Mouse (Mus musculus) hindbrain, embryonic 13.5 days (tissue): ENCODE measurements around the gene Znhit1. TPM values are rescaled to one million over a fixed set of nuclear protein-coding genes. Genes with fewer than 3 reads are reported as not detected.

Experiments used
- microRNA counts: library from miRNA; unstranded; fragments of <30 nt; microRNA quantifications from one replicate; lab custom pipeline; 2016
- microRNA-seq: library from miRNA; unstranded; fragments of <30 nt; microRNA quantifications from one replicate; pipeline ENCODE4, GENCODE M21; 2016
- polyA plus RNA-seq: library from polyadenylated mRNA; unstranded; fragments of >200 nt; fragmentation: Nextera tagmentation; extraction: Ambion mirVana; gene quantifications from 2 replicates; pipeline ENCODE4 v1.2.1, GENCODE M21; 2015

The Znhit1 gene
- polyA plus RNA-seq, 1 experiment from 2014 or later = 109 TPM

MicroRNAs within 50 kb of the gene (microRNA counts, 519-probe panel; counts per million panel counts)
- microRNA mmu-miR-702 (lab: Ali Mortazavi, UCI) = 51.3 counts per million

Small RNA genes lying within 50 kb of the gene (microRNA-seq; reads per million reads assigned to microRNA genes)
- gene Mir702 = 61.0 reads per million, percentile 43 among the genes with 10 or more reads in this experiment

Other genes with a start within 250 kb of the Znhit1 start
- gene Col26a1, start 104.8 kb downstream of the Znhit1 start, polyA plus RNA-seq = 30.2 and 33.8 TPM in 2 replicates
- 118 and 125 TPM in 2 replicates for gene Ift22, start 79.9 kb downstream of the Znhit1 start, polyA plus RNA-seq
- 398 and 404 TPM in 2 replicates for gene Fis1, start 34.7 kb downstream of the Znhit1 start, polyA plus RNA-seq
- gene Cldn15, start 21.4 kb downstream of the Znhit1 start, polyA plus RNA-seq = 0.21 and 0.35 TPM in 2 replicates
- 34.0 and 38.1 TPM in 2 replicates for gene Plod3, start 1.0 kb downstream of the Znhit1 start, polyA plus RNA-seq
- gene Vgf, start 38.4 kb upstream of the Znhit1 start, polyA plus RNA-seq = 1.6 and 1.9 TPM in 2 replicates
- gene Ap1s1, start 58.1 kb upstream of the Znhit1 start, polyA plus RNA-seq = 220 and 236 TPM in 2 replicates
- gene Serpine1, start 84.2 kb upstream of the Znhit1 start, polyA plus RNA-seq = 0.06 and 0.16 TPM in 2 replicates
- 2.4 and 2.8 TPM in 2 replicates for gene Trim56, start 128.2 kb upstream of the Znhit1 start, polyA plus RNA-seq
- gene Muc3, start 161.3 kb upstream of the Znhit1 start, polyA plus RNA-seq = not detected in 2 replicates
- 0.12 and 0.13 TPM in 2 replicates for gene Muc3a, start 224.4 kb upstream of the Znhit1 start, polyA plus RNA-seq